Mouse (Mus musculus): ENCODE results near the gene 1700003F12Rik. TPM values are rescaled to one million over a fixed set of nuclear protein-coding genes. Genes with fewer than 3 reads are reported as not detected.

Gene 1700003F12Rik
- total and polyA plus RNA-seq, 3 experiments = 0.52 to 0.85 (median 0.56) TPM

GRCm38 (mm10) chr2:154508450-154508849 is 38.4 kb upstream of the 1700003F12Rik start:
- H3K4me2 ChIP-seq (ENCODE audit: insufficient read depth, low read depth, poor library complexity, severe bottlenecking) = no peak overlapping the region
- H3K9ac ChIP-seq (ENCODE audit: insufficient read depth, low read depth) = no peak overlapping the region
- H3K79me2 ChIP-seq (replicated peaks; ENCODE audit: control insufficient read depth, extremely low read depth, insufficient read depth, poor library complexity, severe bottlenecking) = no peaks in the 10 kb centered on the region; the same call in 1 of the 2 replicates
- H3K4me3 ChIP-seq (replicated peaks in 1 of 3; ENCODE audit: low read depth in 2 of 3, low read length in 2 of 3, poor library complexity in 1 of 3) = no peak overlapping the region
- no peak overlapping the region for H3K27ac ChIP-seq (ENCODE audit: insufficient read depth, low read depth)
- H3K4me1 ChIP-seq (ENCODE audit: control insufficient read depth in 1 of 2, insufficient read depth in 2 of 2) = peaks cover 4 to 10% of the 10 kb centered on the region in 2 experiments
- TF ChIP-seq POLR2AphosphoS2 (IDR thresholded peaks at IDR 0.05; ENCODE audit: low read depth, low read length) = no peak
- peaks cover 26 to 64% of the 10 kb centered on the region in 2 experiments for H3K36me3 ChIP-seq (replicated peaks in 1 of 2; ENCODE audit: control insufficient read depth in 1 of 2, insufficient read depth in 1 of 2, low read length in 1 of 2)
- dilution Hi-C loops (cut with MboI; ENCODE audit: extremely low pct_ligation_motif_present, extremely low pct_unique_long_range_greater_than_20kb, low sequenced_read_pairs) = no loop called here
- no peaks in the 10 kb centered on the region for H3K9me3 ChIP-seq (replicated peaks; ENCODE audit: low read length)
- H3K27me3 ChIP-seq (replicated peaks) = no peaks in the 10 kb centered on the region
- in situ Hi-C loops (cut with MboI; ENCODE audit: low pct_ligation_motif_present, low pct_unique_long_range_greater_than_20kb, low sequenced_read_pairs) = no loop called here
- no peak for DNase-seq (ENCODE audit: extremely low read depth)

GRCm38 (mm10) chr2:154510141-154510540 is 36.7 kb upstream of the 1700003F12Rik start:
- Histone ChIP-seq H3K9me3 (replicated peaks; ENCODE audit: low read length) (no peaks in the 10 kb centered on the region), H3K27ac (ENCODE audit: insufficient read depth, low read depth) (no peak overlapping the region), H3K36me3 (replicated peaks in 1 of 2; ENCODE audit: control insufficient read depth in 1 of 2, insufficient read depth in 1 of 2, low read length in 1 of 2) (peaks cover 20 to 57% of the 10 kb centered on the region in 2 experiments), H3K27me3 (replicated peaks) (no peaks in the 10 kb centered on the region), H3K4me2 (ENCODE audit: insufficient read depth, low read depth, poor library complexity, severe bottlenecking) (no peak overlapping the region), H3K79me2 (replicated peaks; ENCODE audit: control insufficient read depth, extremely low read depth, insufficient read depth, poor library complexity, severe bottlenecking) (no peaks in the 10 kb centered on the region), H3K4me3 (replicated peaks in 1 of 3; ENCODE audit: low read depth in 2 of 3, low read length in 2 of 3, poor library complexity in 1 of 3) (no peak overlapping the region), H3K9ac (ENCODE audit: insufficient read depth, low read depth) (no peak overlapping the region), H3K4me1 (ENCODE audit: control insufficient read depth in 1 of 2, insufficient read depth in 2 of 2) (peaks cover 4 to 10% of the 10 kb centered on the region in 2 experiments)
- in situ Hi-C loops (cut with MboI; ENCODE audit: low pct_ligation_motif_present, low pct_unique_long_range_greater_than_20kb, low sequenced_read_pairs) (no loop called here), dilution Hi-C loops (cut with MboI; ENCODE audit: extremely low pct_ligation_motif_present, extremely low pct_unique_long_range_greater_than_20kb, low sequenced_read_pairs) (no loop called here)
- TF ChIP-seq USF2 (conservative IDR thresholded peaks at IDR 0.05; ENCODE audit: low read depth, low read length) = no peak
- TF ChIP-seq ZC3H11A (IDR thresholded peaks at IDR 0.05; ENCODE audit: low read depth, low read length) = no peak
- no peak for TF ChIP-seq PAX5 (IDR thresholded peaks at IDR 0.05; ENCODE audit: low read length)
- TF ChIP-seq BHLHE40 (IDR thresholded peaks at IDR 0.05; ENCODE audit: low read depth, low read length) = no peak
- no peak for TF ChIP-seq CTCF (conservative IDR thresholded peaks at IDR 0.05 in 1 of 2, IDR thresholded peaks at IDR 0.05 in 1 of 2; ENCODE audit: low read depth in 2 of 2, low read length in 2 of 2)
- no peak for TF ChIP-seq MEF2A (IDR thresholded peaks at IDR 0.05; ENCODE audit: borderline replicate concordance, low read depth, low read length)
- no peak for TF ChIP-seq EP300 (IDR thresholded peaks at IDR 0.05; ENCODE audit: low read length)
- TF ChIP-seq JUN (IDR thresholded peaks at IDR 0.05; ENCODE audit: insufficient read depth, low read depth, low read length) = no peak
- no peak for TF ChIP-seq MXI1 (IDR thresholded peaks at IDR 0.05; ENCODE audit: low read depth, low read length)
- no peak for TF ChIP-seq RCOR1 (conservative IDR thresholded peaks at IDR 0.05; ENCODE audit: low read depth, low read length)
- no peak for TF ChIP-seq ZNF384 (IDR thresholded peaks at IDR 0.05; ENCODE audit: low read depth, low read length)
- no peak for TF ChIP-seq GABPA (IDR thresholded peaks at IDR 0.05; ENCODE audit: insufficient replicate concordance, low read depth, low read length)
- TF ChIP-seq MAX (IDR thresholded peaks at IDR 0.05; ENCODE audit: low read length) = no peak
- no peak for TF ChIP-seq JUND (conservative IDR thresholded peaks at IDR 0.05; ENCODE audit: low read depth, low read length)
- no peak for TF ChIP-seq TBP (conservative IDR thresholded peaks at IDR 0.05; ENCODE audit: low read depth, low read length)
- DNase-seq (ENCODE audit: extremely low read depth) = no peak

All from CH12.LX (cell line).